Mouse (Mus musculus): ENCODE results near the gene Rps18.

DNA sequence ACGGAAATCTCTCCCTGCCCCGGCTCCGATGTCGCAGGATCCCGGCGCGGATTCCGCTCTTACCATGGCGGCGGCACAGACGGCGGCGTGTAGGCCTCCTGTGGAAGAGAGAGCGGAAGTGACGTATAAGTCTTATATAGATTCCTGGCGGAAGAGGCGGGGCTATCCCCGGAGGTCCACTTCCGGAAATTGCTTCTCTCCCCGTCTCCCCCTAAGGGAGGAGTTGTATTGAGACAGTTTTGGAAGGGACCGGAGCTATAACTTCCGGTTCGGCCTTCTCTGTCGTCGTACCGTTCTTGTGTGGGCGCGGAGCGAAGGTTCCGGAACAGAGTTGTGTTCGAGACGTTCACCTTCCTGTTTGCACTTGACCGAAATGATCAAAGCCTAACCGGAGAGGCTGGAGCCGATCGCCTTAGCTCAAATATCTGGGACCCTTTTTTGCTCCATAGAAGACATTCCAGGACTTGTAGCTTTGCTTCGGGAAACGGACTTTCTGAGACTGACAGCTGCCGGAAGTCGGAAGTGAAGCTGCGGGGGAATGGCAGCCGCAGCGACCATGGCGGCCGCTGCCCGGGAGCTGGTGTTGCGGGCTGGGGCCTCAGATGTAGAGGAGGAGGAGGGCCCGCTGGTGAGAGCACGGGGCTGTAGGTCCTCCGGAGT, at the start of gene Rps18, which contains the start of gene Vps52:
- TF ChIP-seq CTCF (IDR thresholded peaks at IDR 0.05; ENCODE audit: borderline replicate concordance, extremely low read depth, insufficient read depth, insufficient read length) (0 out of 2 replicates have a peak, but pooled peaks have one; percentile 25), POLR2A (IDR thresholded peaks at IDR 0.05; ENCODE audit: borderline replicate concordance, extremely low read depth, insufficient read depth, insufficient read length, poor library complexity, severe bottlenecking) (peak; percentile 83; the same call in 1 of the 2 replicates)

Measured in brain, embryonic 14.5 days (tissue).